Mouse (Mus musculus): ENCODE results near the gene Dbndd2.

Gene Dbndd2

GRCm38 (mm10) chr2:164540652-164541427, 54.9 kb downstream of the Dbndd2 start:
- DNase-seq (ENCODE audit: low spot score in 2 of 2), result no peak

GRCm38 (mm10) chr2:164542132-164542531, 56.2 kb downstream of the Dbndd2 start:
- DNase-seq (ENCODE audit: low spot score in 2 of 2), result no peak

DNA sequence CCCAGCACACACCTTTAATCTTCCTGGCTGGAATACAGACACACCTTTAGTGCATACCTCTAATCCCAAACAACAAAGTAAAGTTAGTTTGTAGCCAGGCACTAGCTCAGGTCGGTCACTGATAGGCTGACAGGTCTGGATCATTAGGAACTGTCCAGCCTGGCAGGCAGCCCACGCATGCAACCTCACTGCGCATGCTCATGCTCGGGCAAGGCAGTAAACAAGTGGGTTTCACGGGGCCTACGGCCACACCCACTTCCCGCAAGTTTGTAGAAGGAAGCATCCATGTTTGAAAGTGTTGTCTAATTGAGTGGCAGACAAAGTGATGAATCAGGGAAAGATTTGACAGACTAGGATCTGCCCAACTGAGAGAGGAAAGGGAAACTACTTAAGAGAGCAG, 56.7 kb downstream of the Dbndd2 start:
- no peak for DNase-seq (ENCODE audit: low spot score in 2 of 2)

Measured in cerebellum, postnatal 4 days (tissue).